Mouse (Mus musculus): Measurements from ENCODE around the gene Dpf2. TPM values are rescaled to one million over a fixed set of nuclear protein-coding genes. Genes with fewer than 3 reads are reported as not detected.

Dpf2 gene
- polyA plus RNA-seq, 1 experiment, result 106 TPM

GRCm38 (mm10) chr19:5871683-5872082, 41.1 kb downstream of the Dpf2 start:
- no peak for DNase-seq (ENCODE audit: extremely low spot score in 1 of 2, low spot score in 1 of 2)

- no peak for DNase-seq (ENCODE audit: extremely low spot score in 1 of 2, low spot score in 1 of 2)
Observed at GRCm38 (mm10) chr19:5871273-5871672, 41.5 kb downstream of the Dpf2 start.

DNA sequence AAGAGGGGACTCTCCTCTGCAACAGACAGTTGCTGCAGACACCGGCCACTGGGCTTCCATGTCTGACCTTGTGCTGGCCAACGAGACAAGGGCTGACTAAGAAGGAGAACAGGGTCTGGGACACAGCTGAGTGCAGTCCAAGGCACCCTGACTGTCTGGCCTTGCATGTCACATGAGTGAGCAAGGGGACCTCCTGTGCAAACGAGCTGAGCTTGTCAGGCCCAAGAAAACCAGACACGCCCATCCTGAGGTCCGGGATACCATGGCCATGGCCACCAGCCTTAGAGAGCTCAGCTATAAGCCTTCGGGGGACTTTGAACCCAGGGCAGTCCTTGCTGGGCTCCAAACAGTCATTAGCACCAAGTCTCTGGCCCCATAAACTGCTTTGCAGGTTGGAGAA, 44.7 kb downstream of the Dpf2 start:
- DNase-seq (ENCODE audit: extremely low spot score in 1 of 2, low spot score in 1 of 2), result no peak

- no peak for DNase-seq (ENCODE audit: extremely low spot score in 1 of 2, low spot score in 1 of 2)
Observed at GRCm38 (mm10) chr19:5864710-5865398, 48.0 kb downstream of the Dpf2 start.

GRCm38 (mm10) chr19:5863776-5864175, 49.0 kb downstream of the Dpf2 start:
- DNase-seq (ENCODE audit: extremely low spot score in 1 of 2, low spot score in 1 of 2), result no peak

- no peak for DNase-seq (ENCODE audit: extremely low spot score in 1 of 2, low spot score in 1 of 2)
Observed at GRCm38 (mm10) chr19:5862335-5863085, 50.3 kb downstream of the Dpf2 start.

DNA sequence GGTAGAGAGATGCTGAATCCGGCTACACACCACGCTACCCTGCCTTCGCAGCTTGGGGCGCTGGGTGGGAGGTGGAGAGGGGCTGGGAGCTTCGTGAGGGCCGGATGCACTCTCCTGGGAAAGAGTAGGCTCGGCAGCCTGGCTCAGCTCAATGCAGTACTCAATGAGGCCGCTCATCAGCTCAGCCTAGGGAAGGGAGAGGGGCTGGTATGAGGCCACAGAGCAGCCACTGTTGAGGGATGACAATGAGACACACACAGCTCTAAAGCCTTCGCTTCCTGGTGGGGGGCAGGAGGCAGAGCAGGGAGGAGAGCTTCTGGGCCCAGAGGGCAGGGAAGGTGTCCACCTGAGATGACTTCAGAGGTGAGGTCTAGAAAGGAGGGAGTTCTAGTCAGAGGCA, 56.2 kb downstream of the Dpf2 start:
- DNase-seq (ENCODE audit: extremely low spot score in 1 of 2, low spot score in 1 of 2), result no peak

GRCm38 (mm10) chr19:5852035-5852722, 60.6 kb downstream of the Dpf2 start:
- DNase-seq (ENCODE audit: extremely low spot score in 1 of 2, low spot score in 1 of 2), result no peak

- no peak for DNase-seq (ENCODE audit: extremely low spot score in 1 of 2, low spot score in 1 of 2)
Observed at GRCm38 (mm10) chr19:5851481-5851971, 61.3 kb downstream of the Dpf2 start.

DNA sequence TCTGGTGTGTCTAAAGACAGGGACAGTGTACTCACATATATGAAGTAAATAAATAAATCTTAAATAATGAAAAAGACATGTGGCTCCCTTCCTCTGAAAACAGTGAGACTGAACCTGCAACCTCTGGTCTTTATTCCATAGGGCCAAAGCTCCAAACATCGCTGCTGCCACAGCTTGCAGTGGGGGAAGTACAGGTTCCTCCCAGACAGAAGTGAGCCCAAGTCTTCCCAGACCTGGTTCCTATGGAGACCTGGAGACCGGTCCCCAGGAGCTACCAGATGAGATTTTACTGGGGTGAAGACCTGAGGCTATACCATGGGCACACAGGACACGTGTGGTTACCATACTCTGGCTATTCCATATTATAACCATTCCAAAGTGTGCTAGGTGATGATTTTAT, 62.0 kb downstream of the Dpf2 start:
- no peak for DNase-seq (ENCODE audit: extremely low spot score in 1 of 2, low spot score in 1 of 2)

DNA sequence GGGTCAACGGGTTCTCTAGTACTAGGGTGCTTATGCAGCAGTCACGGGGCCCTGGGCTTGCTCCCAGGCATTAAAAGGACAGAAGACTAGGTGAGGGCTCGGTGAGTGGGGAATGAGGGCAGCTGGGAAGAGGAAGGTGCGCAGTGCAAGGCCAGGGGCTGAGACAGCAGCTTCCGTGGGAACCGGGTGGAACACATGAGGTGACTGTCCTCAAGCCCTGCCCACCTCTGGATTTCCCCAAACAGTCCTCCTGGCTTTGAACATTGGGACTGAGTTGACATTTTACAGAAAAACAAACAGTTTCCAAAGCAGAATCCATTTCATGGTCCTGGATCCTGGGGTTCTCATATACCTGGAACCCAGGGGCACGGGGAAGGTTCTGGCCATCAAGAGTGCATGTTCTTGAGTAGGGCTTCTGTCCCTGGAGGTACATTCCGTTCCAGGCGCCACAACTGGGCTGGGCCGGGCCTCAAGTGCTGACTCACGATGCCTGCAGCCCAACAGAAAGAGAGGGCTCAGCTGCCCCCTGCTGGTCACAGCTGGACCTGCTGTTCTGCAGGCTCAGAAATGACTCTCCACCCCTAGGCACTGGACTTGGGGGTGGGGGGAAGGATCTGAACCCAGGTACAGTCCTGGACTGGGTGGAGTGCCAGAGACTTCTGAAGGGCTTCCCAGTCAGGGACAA, 62.8 kb downstream of the Dpf2 start:
- peak; percentile 86 to 98 for DNase-seq (ENCODE audit: extremely low spot score in 1 of 2, low spot score in 1 of 2)

DNA sequence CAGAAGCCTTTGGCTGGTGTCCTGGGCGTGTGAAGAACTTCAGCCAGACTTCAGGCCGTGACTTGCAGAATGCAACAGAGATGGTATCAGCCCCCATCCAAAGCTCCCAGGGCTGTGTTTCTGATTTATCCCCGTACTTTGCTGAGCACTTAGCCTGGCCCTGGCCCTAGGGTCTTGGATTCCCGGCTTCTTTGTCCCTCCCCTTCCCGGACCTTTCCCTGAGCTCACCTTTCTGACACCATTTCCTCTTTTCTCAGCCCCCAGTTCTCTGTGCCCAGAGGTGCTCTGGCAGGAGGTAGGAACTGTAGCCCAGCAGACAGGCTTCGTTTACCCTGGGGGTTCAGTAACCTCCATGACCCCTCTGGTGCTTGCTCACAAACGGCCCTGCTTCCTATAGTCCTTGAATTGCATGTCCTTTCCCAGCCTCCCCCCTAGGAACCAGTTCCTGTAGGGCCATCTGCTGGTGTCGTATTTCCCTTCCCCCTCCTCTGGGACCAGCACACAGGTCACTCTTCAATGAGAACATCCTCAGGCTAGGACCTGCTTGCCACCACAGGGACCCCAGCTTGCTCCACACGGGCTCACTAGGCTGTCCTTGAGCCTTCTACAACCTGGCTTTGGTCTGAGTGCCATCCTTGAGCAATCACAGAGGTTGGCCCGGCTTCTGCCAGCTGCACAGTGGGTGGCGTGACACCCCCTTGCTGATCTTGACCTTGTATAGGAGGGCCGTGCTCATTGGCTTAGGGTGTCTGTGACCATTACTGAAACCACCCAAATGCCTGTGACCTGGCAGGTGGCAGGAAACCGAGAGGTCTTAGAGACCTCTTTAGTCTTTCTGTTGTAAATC, 63.8 kb downstream of the Dpf2 start:
- DNase-seq (ENCODE audit: extremely low spot score in 1 of 2, low spot score in 1 of 2), result no peak

DNA sequence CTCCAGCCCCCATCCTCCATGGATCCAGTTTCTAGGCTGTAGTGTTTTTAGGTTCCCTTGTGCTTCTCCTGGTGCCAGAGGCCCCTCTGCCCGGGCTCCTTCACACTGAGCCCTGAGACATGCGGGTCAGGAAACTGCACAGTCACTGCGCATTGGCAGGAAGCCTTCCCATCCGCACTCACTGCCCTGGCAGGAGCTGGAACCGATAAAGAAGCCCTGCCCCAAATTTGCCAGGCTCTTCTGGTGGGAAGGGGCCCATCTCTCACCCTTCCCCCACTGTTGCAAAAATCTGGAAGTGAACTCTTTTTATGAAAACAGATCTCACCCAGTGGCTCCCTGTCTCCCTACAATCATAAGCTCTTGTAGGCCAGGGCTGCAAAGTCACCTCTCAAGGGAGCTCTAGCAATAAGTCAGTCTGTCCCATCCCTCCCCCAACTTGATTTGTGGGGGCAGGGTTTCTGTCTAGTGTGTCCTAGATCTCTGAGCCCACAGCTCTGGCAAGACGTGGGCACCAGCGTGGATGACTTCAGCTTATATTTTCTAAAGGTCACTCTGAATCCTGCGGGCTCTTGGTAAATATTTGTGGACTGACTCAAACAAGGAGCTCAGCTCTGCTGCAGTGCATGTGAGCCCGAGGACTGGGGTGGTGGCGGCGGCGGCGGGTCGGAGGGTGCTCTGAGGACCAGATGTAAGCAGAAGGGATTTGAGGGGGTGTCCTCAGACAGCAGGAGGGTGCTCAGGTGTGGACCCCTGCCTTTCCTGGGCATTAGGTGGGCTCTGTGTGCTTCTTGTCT, 64.6 kb downstream of the Dpf2 start:
- DNase-seq (ENCODE audit: extremely low spot score in 1 of 2, low spot score in 1 of 2), result peak in 1 of 2 experiments; percentile 63

DNA sequence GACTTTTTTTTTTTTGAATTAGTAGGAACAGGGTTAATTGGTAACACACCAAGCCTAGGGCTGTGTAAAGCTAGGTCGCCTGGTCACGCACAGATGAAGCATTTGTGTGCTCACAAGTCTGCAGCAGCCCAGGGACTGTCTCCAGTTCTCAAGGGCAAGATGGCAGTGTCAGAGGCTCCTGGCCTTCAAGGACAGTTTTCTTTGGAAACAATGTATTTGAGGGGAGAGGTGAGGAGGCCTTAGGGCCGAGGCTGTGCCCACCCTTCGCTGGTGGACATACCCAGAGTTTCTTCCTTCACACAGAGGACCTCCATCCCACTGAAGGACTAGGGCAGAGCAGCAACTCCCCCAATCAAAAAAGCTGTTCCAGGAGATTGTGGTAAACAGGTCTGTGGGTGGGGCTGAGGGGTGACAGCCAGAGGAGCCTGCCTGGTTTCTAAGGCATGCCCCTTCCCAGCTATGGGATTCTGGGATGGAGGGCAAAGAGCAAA, 65.5 kb downstream of the Dpf2 start:
- DNase-seq (ENCODE audit: extremely low spot score in 1 of 2, low spot score in 1 of 2), result no peak

GRCm38 (mm10) chr19:5846557-5847305, 66.1 kb downstream of the Dpf2 start:
- DNase-seq (ENCODE audit: extremely low spot score in 1 of 2, low spot score in 1 of 2), result peak; percentile 92

Measured in frontal cortex, adult 2 months (tissue).